Mouse (Mus musculus) megakaryocyte-erythroid progenitor cell, adult 5-6 weeks (primary cell): Measurements from ENCODE around the gene Med21. TPM values are rescaled to one million over a fixed set of nuclear protein-coding genes. Genes with fewer than 3 reads are reported as not detected.

ENCODE experiments used
- ATAC-seq: replicated peaks from 2 replicates; pipeline ENCODE4 v1.8.0; 2016; ENCODE audit warnings: mild to moderate bottlenecking, inconsistent platforms; ENCODE audit not compliant: severe bottlenecking, poor library complexity, low FRiP score, low TSS enrichment
- total RNA-seq, 2 experiments: library from RNA; stranded (forward) in 1 of 2; stranded (reverse) in 1 of 2; fragments of 200-1000, 215-1000 nt in 1 of 2; fragments of >200 nt in 1 of 2; fragmentation: Nextera tagmentation in 1 of 2; gene quantifications; 2 replicates each; pipeline ENCODE4 v1.2.3; 2014 to 2017

Med21 gene
- total RNA-seq, 2 experiments from 2014 or later: 83.8 to 85.1 TPM

- ATAC-seq: no peak
Measured at GRCm38 (mm10) chr6:146634759-146635606, 7.4 kb upstream of the Med21 start.

DNA sequence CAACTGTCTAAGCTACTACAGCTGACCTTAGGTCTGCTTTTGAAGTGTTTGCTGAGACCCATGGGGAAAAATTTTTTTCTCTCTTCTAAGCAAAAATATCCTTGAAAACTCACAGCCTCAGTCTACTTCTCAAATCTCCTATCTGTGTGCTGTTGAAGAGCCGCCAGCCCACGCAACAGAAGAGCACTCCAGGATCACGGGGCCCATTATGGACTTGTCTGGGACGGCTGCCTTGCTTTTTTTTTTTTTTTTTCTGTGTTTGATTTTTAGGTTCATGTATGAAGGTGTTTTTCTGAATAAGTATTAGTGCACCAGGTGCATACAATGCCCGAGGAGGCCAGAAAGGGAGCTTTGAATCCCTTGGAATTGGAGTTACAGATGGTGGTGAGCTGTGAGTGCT is 5.9 kb upstream of the Med21 start:
- ATAC-seq: no peak

DNA sequence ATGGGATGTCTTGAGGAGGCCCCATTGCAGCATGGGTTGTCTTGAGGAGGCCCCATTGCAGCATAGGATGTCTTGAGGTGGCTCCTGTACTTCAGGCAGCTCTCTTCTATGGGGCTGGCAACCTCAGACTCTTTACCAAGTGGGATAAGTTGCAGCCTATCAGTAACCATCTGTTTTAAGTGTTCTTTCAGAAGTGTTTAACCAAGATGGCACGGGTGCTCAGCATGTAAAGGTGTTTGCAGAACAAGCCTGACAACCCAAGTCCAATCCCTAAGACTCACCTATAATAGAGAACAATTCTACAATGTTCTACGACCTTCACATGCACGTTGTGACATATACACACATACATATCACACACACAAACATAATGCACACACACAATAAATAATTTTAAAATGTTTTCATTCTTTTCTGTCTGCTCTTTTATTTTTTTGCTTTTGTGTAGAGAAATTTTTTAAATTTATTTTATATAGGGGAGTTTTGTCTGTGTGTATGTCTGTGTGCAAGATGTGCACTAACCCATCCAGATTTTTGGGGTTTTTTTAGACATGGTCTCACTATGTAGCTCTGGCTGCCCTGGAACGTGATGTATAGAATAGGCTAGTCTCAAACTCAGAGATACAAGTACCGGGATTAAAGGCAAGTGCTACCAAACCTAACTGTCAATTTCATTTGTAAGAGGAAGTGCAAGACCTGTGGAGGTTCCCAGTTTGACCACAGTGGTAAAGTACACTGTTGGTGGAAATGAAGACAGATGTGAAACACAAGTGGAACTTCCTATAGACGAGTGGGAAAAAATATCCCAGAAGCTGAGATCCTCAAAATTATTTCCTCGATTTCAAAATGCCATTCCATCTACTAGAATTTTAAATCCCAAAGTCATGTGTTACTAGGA is 2.0 kb upstream of the Med21 start:
- ATAC-seq: no peak

DNA sequence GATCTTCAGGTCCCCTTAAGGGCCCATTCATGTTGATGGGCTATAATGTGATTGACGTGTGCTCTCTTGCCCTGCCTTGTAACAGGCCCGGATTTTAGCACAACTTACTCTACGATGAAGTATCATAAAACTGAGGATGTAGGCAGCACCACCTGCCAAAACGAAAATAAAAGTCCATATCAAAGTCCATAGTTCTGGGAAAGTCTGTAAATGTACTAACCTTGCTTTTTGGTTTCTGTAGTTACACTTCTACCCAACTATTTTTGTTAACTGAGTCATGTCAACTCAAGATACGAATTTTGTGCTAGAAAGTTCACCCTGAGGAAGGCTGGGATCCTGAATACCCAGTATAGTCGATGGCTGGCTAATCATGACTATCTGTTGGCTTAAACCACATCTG is 1.4 kb upstream of the Med21 start:
- ATAC-seq: no peak

DNA sequence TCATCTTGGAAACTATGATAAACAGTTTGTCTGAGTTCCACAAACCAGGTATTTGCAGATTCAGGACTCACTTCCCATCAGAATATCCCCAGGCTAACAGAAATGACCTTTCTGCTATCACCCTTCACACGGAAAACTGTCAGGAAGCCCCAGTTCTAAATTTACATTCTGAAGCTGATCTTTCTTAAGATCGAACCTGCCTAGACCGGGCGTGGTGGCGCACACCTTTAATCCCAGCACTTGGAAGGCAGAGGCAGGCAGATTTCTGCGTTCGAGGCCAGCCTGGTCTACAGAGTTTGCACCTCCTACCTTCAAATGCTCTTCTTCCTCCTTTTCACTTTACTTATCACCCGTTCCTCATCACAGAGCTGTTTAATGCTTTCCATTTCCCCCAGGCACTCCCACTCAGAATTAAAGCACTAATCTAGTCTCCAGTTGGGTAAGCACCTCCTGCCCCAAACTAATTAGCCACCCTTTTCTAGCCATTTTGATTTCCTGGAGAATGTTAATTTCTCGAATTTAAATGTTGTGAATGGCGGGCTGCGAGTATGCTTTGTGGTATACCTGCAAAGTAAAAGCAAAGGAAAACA is 631 bp upstream of the Med21 start:
- 0 out of 2 replicates have a peak, but pooled peaks have one; percentile 3 for ATAC-seq

DNA sequence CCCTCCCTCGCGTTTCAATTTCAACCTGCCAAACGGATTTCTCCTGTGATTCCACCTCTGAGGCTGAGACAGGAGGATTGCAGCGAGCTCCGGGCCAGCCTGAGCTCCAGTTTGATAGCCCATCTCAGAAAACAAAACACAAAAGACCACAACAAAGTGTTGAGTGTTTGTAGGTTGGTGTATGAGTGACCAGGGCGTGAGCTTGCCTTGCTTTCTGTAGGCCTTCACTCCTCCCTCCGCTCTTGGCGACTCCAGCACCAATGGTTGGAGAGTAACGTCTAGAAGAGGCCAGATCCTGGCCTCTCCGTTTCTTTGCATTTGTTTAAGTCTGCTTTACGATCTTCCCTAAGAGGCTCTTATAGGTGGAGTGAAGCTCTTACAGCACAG is 830 bp downstream of the Med21 start:
- peak; percentile 48 for ATAC-seq

- no peak for ATAC-seq
Measured at GRCm38 (mm10) chr6:146650013-146650412, 7.7 kb downstream of the Med21 start.

DNA sequence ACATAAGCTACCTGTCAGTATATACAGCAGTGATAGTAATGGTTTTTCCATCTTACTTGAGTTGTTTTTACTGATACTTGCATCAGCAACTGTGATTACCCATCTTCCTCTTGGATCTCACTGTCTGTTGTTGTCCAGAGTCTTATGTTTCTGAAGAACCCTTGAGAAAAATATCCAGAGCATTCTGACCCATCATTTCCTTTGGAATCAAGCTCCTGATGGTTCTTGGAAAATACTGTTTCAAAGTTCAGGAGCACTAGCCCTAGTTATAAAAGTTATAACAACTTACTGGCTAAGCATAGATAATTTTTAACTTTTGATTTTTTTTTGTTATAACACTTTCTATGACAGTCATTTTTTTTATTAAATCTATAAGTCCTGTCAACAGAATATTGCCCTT is 9.1 kb downstream of the Med21 start:
- ATAC-seq: no peak

DNA sequence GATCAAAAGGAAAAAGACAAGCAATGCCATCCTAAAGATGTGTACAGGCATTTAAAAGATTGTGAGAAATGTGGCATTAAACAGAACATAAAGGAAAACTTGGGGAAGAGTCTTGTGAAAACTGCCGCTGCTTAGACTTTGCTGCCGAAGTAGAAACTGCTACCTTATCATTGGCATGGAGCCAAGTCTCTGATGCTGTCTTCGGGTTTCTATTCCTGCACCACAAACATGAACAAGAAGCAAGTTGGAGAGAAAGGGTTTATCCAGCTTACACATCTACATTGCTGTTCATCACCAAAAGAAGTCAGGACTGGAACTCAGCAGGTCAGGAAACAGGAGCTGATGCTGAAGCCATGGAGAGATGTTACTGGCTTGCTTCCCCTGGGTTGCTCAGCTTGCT is 10.8 kb downstream of the Med21 start:
- peak; percentile 62; the same call in 1 of the 2 replicates for ATAC-seq

DNA sequence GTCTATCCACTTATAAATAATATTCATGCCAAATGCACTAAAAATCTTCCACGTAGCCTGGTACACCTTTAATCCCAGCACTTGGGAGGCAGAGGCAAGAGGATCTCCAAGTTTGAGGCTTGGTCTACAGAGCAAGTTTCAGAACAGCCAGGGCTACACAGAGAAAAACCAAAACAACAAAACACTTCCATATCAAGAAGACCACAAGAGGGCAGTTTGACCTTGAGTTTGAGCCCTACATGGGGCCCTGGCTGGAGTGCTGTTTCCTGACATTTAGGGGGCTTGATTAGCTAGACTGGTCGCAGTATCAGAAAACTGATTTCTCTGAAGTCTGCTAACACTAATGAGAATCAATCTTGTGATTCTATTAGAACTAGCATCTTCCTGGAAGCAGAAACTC is 18.2 kb downstream of the Med21 start:
- no peak for ATAC-seq

GRCm38 (mm10) chr6:146661655-146662054 is 19.3 kb downstream of the Med21 start:
- ATAC-seq: no peak

GRCm38 (mm10) chr6:146662679-146663078 is 20.3 kb downstream of the Med21 start:
- ATAC-seq: peak; percentile 88

DNA sequence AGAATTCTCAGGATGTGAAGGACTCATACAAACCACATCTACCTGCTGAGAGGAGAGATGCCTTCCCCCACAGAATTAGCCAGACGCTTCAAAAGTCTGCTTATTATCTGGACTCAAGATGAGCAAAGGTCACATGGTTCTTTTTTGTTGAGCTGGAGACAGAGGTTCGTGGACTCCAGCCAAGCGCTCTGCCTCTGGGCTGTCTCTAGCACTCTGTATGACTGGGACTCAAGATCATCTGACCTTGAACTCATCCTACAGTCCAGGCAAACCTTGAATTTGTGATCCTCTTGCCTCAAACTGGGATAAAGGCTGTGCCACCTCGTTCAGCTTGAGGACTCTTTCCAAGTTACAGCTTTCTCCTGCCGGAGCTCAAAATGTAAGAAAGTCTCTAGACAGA is 21.8 kb downstream of the Med21 start:
- 0 out of 2 replicates have a peak, but pooled peaks have one; percentile 41 for ATAC-seq

DNA sequence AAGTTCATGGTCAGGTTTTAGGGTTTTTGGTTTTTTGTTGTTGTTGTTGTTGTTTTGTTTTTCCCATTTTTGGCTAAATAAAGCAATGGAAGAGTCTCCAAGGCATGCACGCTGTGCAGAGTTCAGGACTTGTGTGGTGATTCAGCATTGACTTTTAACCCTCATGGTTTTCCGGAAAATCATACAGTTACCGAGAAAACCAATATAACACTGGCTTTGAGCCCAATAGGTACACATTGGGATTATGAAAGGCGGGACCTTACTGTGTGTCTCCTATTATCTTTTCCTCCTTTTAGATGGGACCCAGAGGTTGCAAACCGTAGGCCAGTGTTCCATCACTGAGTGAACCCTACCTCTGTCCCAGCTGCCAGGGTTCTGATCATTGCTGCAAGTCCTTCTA is 22.6 kb downstream of the Med21 start:
- no peak for ATAC-seq

- ATAC-seq: no peak
Measured at GRCm38 (mm10) chr6:146665408-146665807, 23.1 kb downstream of the Med21 start.

GRCm38 (mm10) chr6:146666811-146667210 is 24.5 kb downstream of the Med21 start:
- ATAC-seq: no peak

DNA sequence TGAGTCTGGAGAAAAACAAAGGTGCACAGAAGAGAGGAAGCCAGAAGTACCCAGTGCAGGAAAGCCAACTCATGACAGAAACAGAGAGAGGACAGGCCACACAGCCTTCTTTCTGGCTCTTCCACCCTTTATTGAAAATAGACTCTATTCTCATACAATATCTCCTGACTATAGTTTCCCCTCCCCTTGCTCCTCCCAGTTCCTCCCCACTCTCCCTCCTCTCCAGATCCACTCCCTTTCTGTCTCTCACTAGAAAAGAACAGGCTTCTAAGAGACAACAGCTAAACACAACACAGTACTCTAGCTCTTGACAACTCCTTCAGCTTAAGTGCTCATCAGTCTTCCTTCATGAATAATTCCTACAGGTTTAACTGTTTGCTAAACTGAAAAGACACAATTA is 26.3 kb downstream of the Med21 start:
- ATAC-seq: no peak

DNA sequence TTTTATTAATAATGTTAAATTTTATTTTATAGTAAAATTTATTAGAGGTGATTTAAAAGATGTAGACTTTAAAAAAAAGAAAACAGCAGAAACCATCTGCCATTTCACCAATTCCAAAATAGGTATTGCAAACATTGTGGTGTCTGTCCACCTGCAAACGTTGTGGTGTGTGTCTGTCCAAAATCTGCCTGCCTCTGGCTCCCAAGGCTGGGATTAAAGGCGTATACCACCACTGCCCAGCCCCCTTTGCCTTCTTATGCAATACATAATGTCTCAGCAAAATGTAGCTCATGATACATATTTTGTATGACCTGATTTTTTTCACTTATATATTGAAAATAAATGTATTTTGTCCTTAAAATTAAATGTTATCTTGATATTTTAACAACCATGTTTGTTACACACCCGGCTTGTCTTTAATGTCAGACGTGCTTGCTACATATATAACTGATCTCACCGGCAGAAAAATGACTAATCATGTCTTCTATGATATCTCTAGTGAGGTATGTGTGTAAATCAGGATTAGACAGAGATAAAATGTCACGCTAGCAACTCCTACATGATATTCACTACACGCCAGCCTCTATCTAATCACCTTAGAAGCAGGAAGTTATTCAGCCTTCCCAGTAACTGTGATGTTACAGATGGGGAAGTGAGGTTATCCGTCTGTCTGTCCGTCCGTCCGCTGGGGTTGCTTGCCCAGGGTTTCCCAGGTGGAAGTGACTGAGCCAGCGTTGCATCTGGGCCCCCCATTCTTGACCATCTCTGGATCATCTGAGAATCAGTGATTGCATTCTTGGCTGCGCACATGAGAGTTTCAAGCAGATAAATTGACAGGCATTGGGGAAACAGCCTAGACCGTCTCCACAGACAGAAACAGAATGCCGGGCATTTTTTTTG is 28.9 kb downstream of the Med21 start:
- ATAC-seq: no peak

DNA sequence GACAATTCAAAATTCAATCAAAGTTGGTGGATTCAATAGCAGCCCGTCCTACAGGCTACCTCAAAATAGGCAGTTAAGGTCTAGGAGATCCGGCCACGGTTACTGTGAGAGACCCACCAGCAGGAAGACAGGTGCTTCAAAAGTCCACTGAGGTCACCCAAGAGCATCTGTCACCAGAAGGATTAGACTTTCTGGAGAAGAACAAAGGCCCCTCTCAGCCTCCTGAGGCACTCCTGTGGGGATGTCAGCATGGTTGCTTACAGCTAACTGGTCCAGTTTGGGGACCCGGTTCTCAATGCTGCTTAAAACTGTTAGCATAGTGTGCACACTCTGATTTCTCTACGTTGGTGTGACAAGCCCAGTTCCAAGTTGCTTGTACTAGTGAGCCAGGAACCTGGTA is 29.8 kb downstream of the Med21 start:
- no peak for ATAC-seq
